Mouse (Mus musculus): Measurements from ENCODE around the gene Gm9964. TPM values are rescaled to one million over a fixed set of nuclear protein-coding genes. Genes with fewer than 3 reads are reported as not detected.
A peak's percentile ranks its signal among the peaks of the same experiment; 100 is the strongest.
"Not testable (repeated sequence)": the region's sequence is repeated elsewhere in the genome, so short reads cannot be mapped to it uniquely, and the experiment has no call there.

The Gm9964 gene
- total and polyA plus RNA-seq, 2 experiments from 2014 or later = not detected

DNA sequence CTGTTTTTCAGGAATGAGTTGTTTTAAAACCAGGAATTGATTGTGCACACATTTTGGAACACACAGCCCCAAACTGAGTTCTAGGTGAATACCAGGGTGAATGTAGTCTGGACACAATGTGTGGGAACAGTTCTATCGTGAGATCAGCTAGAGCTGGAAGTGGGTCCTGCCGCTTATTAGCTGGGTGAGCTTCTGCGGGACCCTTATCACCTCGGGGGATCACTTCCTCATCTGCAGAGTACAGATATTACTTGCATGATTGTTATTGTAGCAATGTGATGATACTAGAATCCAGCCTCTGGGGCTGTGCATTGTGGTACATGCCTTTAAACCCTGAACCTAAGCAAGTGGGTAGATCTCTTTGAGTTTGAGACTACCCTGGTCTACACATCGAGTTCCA is 13.8 kb upstream of the Gm9964 start:
- ATAC-seq = no peak
- H3K9me3 ChIP-seq (ENCODE audit: low read length) = no peaks in the 10 kb centered on the region
- H3K4me1 ChIP-seq (ENCODE audit: insufficient read depth, low read length) = no peaks in the 10 kb centered on the region
- no peak overlapping the region for H3K4me2 ChIP-seq (ENCODE audit: low read depth, low read length)
- no peak for DNase-seq (ENCODE audit: low spot score)
- H3K9ac ChIP-seq (replicated peaks; ENCODE audit: low read length) = no peak overlapping the region
- H3K27ac ChIP-seq = no peak overlapping the region
- no peaks in the 10 kb centered on the region for H3K27me3 ChIP-seq (ENCODE audit: insufficient read depth, low read length)
- 88% methylated on average over 5 of the region's 5 CpGs for WGBS
- H3K4me3 ChIP-seq (ENCODE audit: low read length) = no peak overlapping the region
- no peak for TF ChIP-seq CTCF (IDR thresholded peaks at IDR 0.05; ENCODE audit: low read depth)
- H3K36me3 ChIP-seq (ENCODE audit: insufficient read depth, low read length) = no peaks in the 10 kb centered on the region

DNA sequence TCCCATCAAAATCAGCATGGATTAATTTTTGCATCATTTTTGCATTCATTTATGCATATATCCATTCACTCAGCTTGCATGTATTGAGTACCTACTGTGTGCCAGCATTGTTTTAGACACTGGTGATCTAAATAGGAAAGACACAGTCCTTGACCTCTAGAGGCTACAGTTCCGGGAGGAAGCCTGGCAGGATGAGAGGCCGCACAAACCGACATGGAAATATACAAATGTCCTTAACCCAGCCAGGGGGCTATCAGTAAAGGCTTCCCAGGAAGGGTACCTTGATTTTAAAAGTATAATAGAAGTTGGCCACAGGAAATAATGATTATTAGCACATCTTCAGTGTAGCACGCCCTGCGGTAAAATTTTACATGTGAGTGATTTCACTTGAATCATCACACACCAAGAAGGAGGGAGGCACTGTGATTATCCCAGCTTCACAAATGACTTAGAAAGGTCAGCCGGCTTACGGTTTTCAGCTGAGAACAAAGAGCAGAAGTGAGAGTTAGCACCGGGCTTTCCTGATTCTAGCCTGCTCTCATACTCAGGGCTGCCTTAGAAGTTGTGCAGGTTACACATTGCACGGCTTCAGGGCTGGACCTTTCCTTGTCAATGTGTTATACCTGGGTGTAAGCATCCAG is 11.0 kb upstream of the Gm9964 start:
- no peaks in the 10 kb centered on the region for H3K27me3 ChIP-seq (ENCODE audit: insufficient read depth, low read length)
- DNase-seq (ENCODE audit: low spot score) (peak; percentile 16), ATAC-seq (no peak)
- H3K4me3 ChIP-seq (ENCODE audit: low read length) = no peak overlapping the region
- TF ChIP-seq CTCF (IDR thresholded peaks at IDR 0.05; ENCODE audit: low read depth) = no peak
- H3K4me1 ChIP-seq (ENCODE audit: insufficient read depth, low read length) = no peaks in the 10 kb centered on the region
- WGBS = 40% methylated on average over 9 of the region's 9 CpGs
- H3K36me3 ChIP-seq (ENCODE audit: insufficient read depth, low read length) = no peaks in the 10 kb centered on the region
- H3K27ac ChIP-seq = peak overlapping the region; percentile 65; the same call in 1 of the 2 replicates
- no peaks in the 10 kb centered on the region for H3K9me3 ChIP-seq (ENCODE audit: low read length)
- H3K9ac ChIP-seq (replicated peaks; ENCODE audit: low read length) = no peak overlapping the region
- H3K4me2 ChIP-seq (ENCODE audit: low read depth, low read length) = no peak overlapping the region

DNA sequence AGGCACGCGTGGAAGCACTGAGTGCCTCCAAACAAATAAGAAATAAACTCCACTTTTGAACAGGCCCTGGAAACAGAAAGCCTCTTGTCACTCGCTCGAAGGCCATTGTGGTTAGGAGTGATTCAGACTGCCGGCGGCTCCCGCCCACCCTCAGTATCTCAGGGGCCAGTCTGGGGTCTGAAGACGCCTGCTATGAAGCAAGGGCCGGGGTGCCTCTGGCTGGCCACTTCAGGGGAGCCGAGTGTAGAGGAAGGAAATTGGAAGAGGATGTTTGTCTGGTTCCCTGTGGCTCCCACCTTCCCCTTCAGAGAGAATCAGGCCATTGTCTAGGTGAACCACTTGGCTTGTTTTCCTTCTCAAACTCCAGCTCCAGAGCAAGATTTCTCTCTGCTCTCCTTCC is 10.3 kb upstream of the Gm9964 start:
- ATAC-seq (no peak), DNase-seq (ENCODE audit: low spot score) (peak; percentile 9)
- H3K27ac ChIP-seq = peak overlapping the region; percentile 65
- no peak overlapping the region for H3K4me2 ChIP-seq (ENCODE audit: low read depth, low read length)
- no peak overlapping the region for H3K9ac ChIP-seq (replicated peaks; ENCODE audit: low read length)
- H3K4me1 ChIP-seq (ENCODE audit: insufficient read depth, low read length) = no peaks in the 10 kb centered on the region
- no peak for TF ChIP-seq CTCF (IDR thresholded peaks at IDR 0.05; ENCODE audit: low read depth)
- H3K27me3 ChIP-seq (ENCODE audit: insufficient read depth, low read length) = no peaks in the 10 kb centered on the region
- H3K4me3 ChIP-seq (ENCODE audit: low read length) = no peak overlapping the region
- WGBS = 13% methylated on average over 10 of the region's 10 CpGs
- no peaks in the 10 kb centered on the region for H3K9me3 ChIP-seq (ENCODE audit: low read length)
- H3K36me3 ChIP-seq (ENCODE audit: insufficient read depth, low read length) = no peaks in the 10 kb centered on the region

DNA sequence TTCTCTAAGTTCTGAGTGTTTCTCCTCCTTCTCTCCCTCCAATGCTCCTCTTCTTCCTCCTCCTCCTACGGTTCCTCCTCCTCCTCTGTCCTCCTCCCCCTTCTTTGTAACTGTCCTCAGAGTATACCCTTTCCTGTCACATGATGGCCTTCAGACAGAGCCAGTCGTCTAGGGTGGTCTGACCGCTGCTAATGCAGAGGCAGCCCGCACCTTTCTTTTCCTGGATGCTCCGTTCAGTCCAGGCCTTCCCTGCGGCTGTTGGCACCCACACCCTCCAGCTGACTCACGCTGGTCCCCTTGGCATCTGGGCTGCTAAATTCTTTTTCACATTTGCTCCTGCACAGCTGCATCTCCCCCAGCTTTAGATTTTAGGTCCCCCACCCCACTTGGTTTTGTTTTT is 9.8 kb upstream of the Gm9964 start:
- no peak for ATAC-seq
- peak overlapping the region; percentile 65 for H3K27ac ChIP-seq
- no peaks in the 10 kb centered on the region for H3K4me1 ChIP-seq (ENCODE audit: insufficient read depth, low read length)
- no peaks in the 10 kb centered on the region for H3K27me3 ChIP-seq (ENCODE audit: insufficient read depth, low read length)
- no peak for DNase-seq (ENCODE audit: low spot score)
- H3K9ac ChIP-seq (replicated peaks; ENCODE audit: low read length) = no peak overlapping the region
- H3K9me3 ChIP-seq (ENCODE audit: low read length) = no peaks in the 10 kb centered on the region
- 29% methylated on average over 7 of the region's 7 CpGs for WGBS
- no peak for TF ChIP-seq CTCF (IDR thresholded peaks at IDR 0.05; ENCODE audit: low read depth)
- no peaks in the 10 kb centered on the region for H3K36me3 ChIP-seq (ENCODE audit: insufficient read depth, low read length)
- H3K4me2 ChIP-seq (ENCODE audit: low read depth, low read length) = no peak overlapping the region
- H3K4me3 ChIP-seq (ENCODE audit: low read length) = no peak overlapping the region

DNA sequence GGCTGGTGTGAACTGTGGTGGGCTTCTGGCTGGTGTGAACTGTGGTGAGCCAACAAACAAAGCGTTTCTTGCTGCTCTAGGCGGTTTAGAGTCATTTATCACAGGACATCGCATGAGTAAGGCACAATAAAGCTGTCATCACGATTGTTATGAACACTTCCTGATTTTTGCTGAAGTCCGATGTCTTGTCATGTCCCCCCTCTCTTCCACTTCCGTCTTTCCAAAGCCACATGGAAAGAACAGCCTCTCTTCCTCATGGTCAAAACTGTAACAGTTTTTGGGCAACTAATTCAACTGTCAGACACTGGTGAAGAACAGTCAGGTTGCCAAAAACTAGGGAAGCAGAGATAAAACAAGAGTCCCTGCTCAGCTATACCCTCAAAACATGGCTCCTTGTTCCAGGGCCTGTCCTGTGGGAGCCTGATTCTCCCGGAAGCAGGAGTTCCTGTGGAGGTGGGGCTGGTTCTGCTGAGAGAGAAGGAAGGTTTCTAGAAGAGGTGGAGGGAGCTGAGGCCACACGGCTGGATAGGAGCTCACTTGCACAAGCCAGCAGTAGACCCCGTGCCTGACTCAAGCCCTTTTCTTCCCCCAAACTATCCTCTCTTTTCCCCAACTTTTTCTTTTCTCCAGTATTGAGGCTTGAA is 9.1 kb upstream of the Gm9964 start:
- TF ChIP-seq CTCF (IDR thresholded peaks at IDR 0.05; ENCODE audit: low read depth) = no peak
- WGBS = 81% methylated on average over 9 of the region's 9 CpGs
- H3K4me1 ChIP-seq (ENCODE audit: insufficient read depth, low read length) = no peaks in the 10 kb centered on the region
- H3K36me3 ChIP-seq (ENCODE audit: insufficient read depth, low read length) = no peaks in the 10 kb centered on the region
- no peaks in the 10 kb centered on the region for H3K9me3 ChIP-seq (ENCODE audit: low read length)
- no peak overlapping the region for H3K4me2 ChIP-seq (ENCODE audit: low read depth, low read length)
- no peak overlapping the region; the same call in 1 of the 2 replicates for H3K27ac ChIP-seq
- DNase-seq (ENCODE audit: low spot score) (no peak), ATAC-seq (no peak)
- H3K4me3 ChIP-seq (ENCODE audit: low read length) = no peak overlapping the region
- no peak overlapping the region for H3K9ac ChIP-seq (replicated peaks; ENCODE audit: low read length)
- H3K27me3 ChIP-seq (ENCODE audit: insufficient read depth, low read length) = no peaks in the 10 kb centered on the region

DNA sequence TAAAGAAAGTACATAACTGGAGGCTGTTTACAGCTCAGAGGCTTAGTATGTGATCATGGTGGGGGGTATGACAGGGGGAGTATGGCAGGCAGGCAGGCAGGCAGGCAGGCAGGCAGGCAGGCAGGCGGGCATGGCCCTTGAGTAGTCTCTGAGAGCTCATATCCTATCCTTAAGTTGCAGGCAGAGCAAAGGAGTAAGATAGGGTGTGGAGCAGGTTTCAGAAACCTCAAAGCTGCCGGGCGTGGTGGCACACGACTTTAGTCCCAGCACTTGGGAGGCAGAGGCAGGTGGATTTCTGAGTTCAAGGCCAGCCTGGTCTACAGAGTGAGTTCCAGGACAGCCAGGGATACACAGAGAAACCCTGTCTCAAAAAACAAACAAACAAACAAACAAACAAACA is 7.5 kb upstream of the Gm9964 start:
- not testable (repeated sequence) for H3K4me3 ChIP-seq (ENCODE audit: low read length); H3K4me1 ChIP-seq (ENCODE audit: insufficient read depth, low read length); H3K9me3 ChIP-seq (ENCODE audit: low read length); ATAC-seq; H3K9ac ChIP-seq (replicated peaks; ENCODE audit: low read length); H3K4me2 ChIP-seq (ENCODE audit: low read depth, low read length); DNase-seq (ENCODE audit: low spot score); H3K27me3 ChIP-seq (ENCODE audit: insufficient read depth, low read length); H3K36me3 ChIP-seq (ENCODE audit: insufficient read depth, low read length); H3K27ac ChIP-seq
- 92% methylated on average over 4 of the region's 4 CpGs for WGBS

DNA sequence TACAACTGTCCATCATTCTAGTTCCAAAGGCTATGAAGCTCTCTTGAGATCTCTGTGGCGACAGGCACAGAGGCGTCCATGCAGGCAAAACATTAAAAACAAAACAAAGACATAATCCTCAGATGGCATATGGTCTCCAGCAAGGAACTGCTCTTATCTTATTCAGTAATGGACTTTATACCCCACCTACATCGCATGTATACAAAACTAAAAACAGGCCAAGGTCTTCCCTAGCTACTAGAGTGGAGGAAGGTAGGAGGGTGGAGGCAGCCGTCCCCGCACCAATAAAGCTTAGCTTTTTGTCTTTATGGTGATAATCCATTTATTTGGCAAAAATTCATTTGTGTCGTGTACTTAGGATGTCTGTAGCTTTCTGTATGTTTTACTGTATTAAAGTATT is 6.4 kb upstream of the Gm9964 start:
- ATAC-seq = no peak
- Histone ChIP-seq H3K9me3 (ENCODE audit: low read length) (no peaks in the 10 kb centered on the region), H3K9ac (replicated peaks; ENCODE audit: low read length) (no peak overlapping the region), H3K36me3 (ENCODE audit: insufficient read depth, low read length) (no peaks in the 10 kb centered on the region), H3K4me2 (ENCODE audit: low read depth, low read length) (no peak overlapping the region), H3K4me3 (ENCODE audit: low read length) (no peak overlapping the region), H3K27ac (no peak overlapping the region), H3K27me3 (ENCODE audit: insufficient read depth, low read length) (no peaks in the 10 kb centered on the region), H3K4me1 (ENCODE audit: insufficient read depth, low read length) (no peaks in the 10 kb centered on the region)
- 76% methylated on average over 6 of the region's 6 CpGs for WGBS
- TF ChIP-seq CTCF (IDR thresholded peaks at IDR 0.05; ENCODE audit: low read depth) = no peak
- DNase-seq (ENCODE audit: low spot score) = no peak

Measured in hindbrain, postnatal 0 days (tissue).